In genomic region chr5:24483326-24483725, GRCm38 (mm10) we compare ENCODE assay signal across 10 mouse cellular contexts. TPM values are rescaled to one million over a fixed set of nuclear protein-coding genes. Genes with fewer than 3 reads are reported as not detected.
A peak's percentile ranks its signal among the peaks of the same experiment; 100 is the strongest.
DNase-seq lines count a peak whose midpoint lies in the region; ATAC-seq and TF ChIP-seq lines count a peak whose summit lies in the region.
"Had no signal": no experiment of that assay in that cellular context is flagged by ENCODE, and none has a peak within 500 bp of the region (broad histone marks: within the 10 kb centered on the region; RNA-seq: fewer than 3 reads in every experiment).

No protein-coding gene starts in this region.

- H3K4me3 ChIP-seq in spleen, adult 2 months (ENCODE audit: extremely low read depth, insufficient read depth, insufficient read length), result no peak overlapping the region
- H3K4me3 ChIP-seq in hindbrain, postnatal 0 days (ENCODE audit: low read length), result no peak overlapping the region
- no peak overlapping the region for H3K4me3 ChIP-seq in limb, embryonic 11.5 days (ENCODE audit: low read depth, low read length)
- H3K4me3 ChIP-seq in midbrain, embryonic 11.5 days (ENCODE audit: low read depth, low read length), result no peak overlapping the region
- H3K4me3 ChIP-seq: limb, embryonic 15.5 days had no signal

- no peak overlapping the region for H3K4me2 ChIP-seq in hindbrain, postnatal 0 days (ENCODE audit: low read depth, low read length)
- H3K4me2 ChIP-seq in limb, embryonic 11.5 days (ENCODE audit: low read depth, severe bottlenecking), result no peak overlapping the region
- no peak overlapping the region for H3K4me2 ChIP-seq in midbrain, embryonic 11.5 days
- H3K4me2 ChIP-seq: limb, embryonic 15.5 days had no signal

- TF ChIP-seq CTCF in spleen, adult 2 months (IDR thresholded peaks at IDR 0.05; ENCODE audit: extremely low read depth, insufficient read depth, insufficient read length, insufficient replicate concordance), result peak; percentile 75; the same call in 1 of the 2 replicates
- peak; percentile 91 for TF ChIP-seq CTCF in hindbrain, postnatal 0 days (IDR thresholded peaks at IDR 0.05; ENCODE audit: low read depth)

- no peak for TF ChIP-seq POLR2A in spleen, adult 2 months (IDR thresholded peaks at IDR 0.05; ENCODE audit: low read depth, low read length)

- H3K27me3 ChIP-seq in spleen, adult 2 months (ENCODE audit: control insufficient read depth, insufficient read depth, low read length), result no peaks in the 10 kb centered on the region
- H3K27me3 ChIP-seq in hindbrain, postnatal 0 days (ENCODE audit: insufficient read depth, low read length), result no peaks in the 10 kb centered on the region
- no peaks in the 10 kb centered on the region for H3K27me3 ChIP-seq in limb, embryonic 11.5 days (ENCODE audit: control insufficient read depth, insufficient read depth, low read length)
- H3K27me3 ChIP-seq in midbrain, embryonic 11.5 days (ENCODE audit: control insufficient read depth, insufficient read depth, low read length), result no peaks in the 10 kb centered on the region
- H3K27me3 ChIP-seq: limb, embryonic 15.5 days had no signal

- DNase-seq in spleen, adult 2 months (ENCODE audit: low read depth in 1 of 2, low spot score in 2 of 2), result peak; percentile 9 to 29
- no peak for DNase-seq in spleen, adult 12 weeks (ENCODE audit: low spot score)
- DNase-seq in cerebellum, adult 18-20 months, result peak; percentile 75 to 78
- DNase-seq in hindbrain, postnatal 0 days (ENCODE audit: low spot score), result peak; percentile 88
- DNase-seq in limb, embryonic 11.5 days (ENCODE audit: low spot score), result peak; percentile 81
- DNase-seq in midbrain, embryonic 11.5 days (ENCODE audit: low spot score, missing footprints), result peak; percentile 95
- DNase-seq in skeletal muscle tissue, adult 2 months (ENCODE audit: low read depth, low spot score), result peak; percentile 47

- no peaks in the 10 kb centered on the region for H3K4me1 ChIP-seq in spleen, adult 2 months (ENCODE audit: control insufficient read depth, insufficient read depth, insufficient read length)
- peaks cover 20% of the 10 kb centered on the region for H3K4me1 ChIP-seq in hindbrain, postnatal 0 days (ENCODE audit: insufficient read depth, low read length)
- peaks cover 33% of the 10 kb centered on the region for H3K4me1 ChIP-seq in limb, embryonic 11.5 days (ENCODE audit: control insufficient read depth, insufficient read depth, low read length)
- peaks cover 28% of the 10 kb centered on the region for H3K4me1 ChIP-seq in midbrain, embryonic 11.5 days (ENCODE audit: control insufficient read depth, insufficient read depth, low read length)

- peak; percentile 54 for ATAC-seq in frontal cortex, adult (ENCODE audit: low TSS enrichment)
- peak; percentile 43 for ATAC-seq in hindbrain, postnatal 0 days
- peak; percentile 16; the same call in 1 of the 2 replicates for ATAC-seq in limb, embryonic 11.5 days (ENCODE audit: insufficient number of reproducible peaks, low FRiP score, low TSS enrichment, low read depth)
- peak; percentile 34 for ATAC-seq in midbrain, embryonic 11.5 days (ENCODE audit: low FRiP score)

- H3K9ac ChIP-seq in hindbrain, postnatal 0 days (replicated peaks; ENCODE audit: low read length), result no peak overlapping the region
- H3K9ac ChIP-seq in limb, embryonic 11.5 days (ENCODE audit: low read length), result no peak overlapping the region
- H3K9ac ChIP-seq in midbrain, embryonic 11.5 days (ENCODE audit: low read length), result no peak overlapping the region
- H3K9ac ChIP-seq: limb, embryonic 15.5 days had no signal

- peaks cover 30% of the 10 kb centered on the region for H3K36me3 ChIP-seq in spleen, adult 2 months (ENCODE audit: control insufficient read depth, insufficient read depth, low read length)
- H3K36me3 ChIP-seq in hindbrain, postnatal 0 days (ENCODE audit: insufficient read depth, low read length), result peaks cover 44% of the 10 kb centered on the region
- peaks cover 27% of the 10 kb centered on the region for H3K36me3 ChIP-seq in limb, embryonic 11.5 days (ENCODE audit: control insufficient read depth, insufficient read depth, low read length)
- H3K36me3 ChIP-seq in midbrain, embryonic 11.5 days (ENCODE audit: control insufficient read depth, insufficient read depth, low read length), result peaks cover 33% of the 10 kb centered on the region

- H3K9me3 ChIP-seq in hindbrain, postnatal 0 days (ENCODE audit: low read length), result no peaks in the 10 kb centered on the region
- H3K9me3 ChIP-seq in limb, embryonic 11.5 days (ENCODE audit: control insufficient read depth, low read length), result no peaks in the 10 kb centered on the region
- no peaks in the 10 kb centered on the region for H3K9me3 ChIP-seq in midbrain, embryonic 11.5 days (ENCODE audit: control insufficient read depth, low read length)
- H3K9me3 ChIP-seq: limb, embryonic 15.5 days had no signal

- no peak overlapping the region for H3K27ac ChIP-seq in spleen, adult 2 months (ENCODE audit: insufficient read depth, low read length)
- no peak overlapping the region for H3K27ac ChIP-seq in hindbrain, postnatal 0 days
- no peak overlapping the region for H3K27ac ChIP-seq in limb, embryonic 11.5 days (replicated peaks; ENCODE audit: low read depth, low read length)
- H3K27ac ChIP-seq in midbrain, embryonic 11.5 days (ENCODE audit: low read depth, low read length), result no peak overlapping the region
- H3K27ac ChIP-seq: limb, embryonic 15.5 days had no signal

- WGBS in spleen, adult 2 months, result 56% methylated on average over 11 of the region's 11 CpGs
- WGBS in hindbrain, postnatal 0 days, result 28% methylated on average over 11 of the region's 11 CpGs
- 23% methylated on average over 11 of the region's 11 CpGs for WGBS in limb, embryonic 11.5 days
- WGBS in midbrain, embryonic 11.5 days, result 19% methylated on average over 11 of the region's 11 CpGs

RNA-seq across cellular contexts. Expression of gene Agap3, which starts 31.3 kb away (rescaled TPM):
- polyA plus RNA-seq in spleen, adult 2 months (2012; rRNA removed), result 44.7 and 50.0 TPM in 2 replicates
- total RNA-seq in hindbrain, postnatal 0 days (2014; rRNA removed), result 277 and 287 TPM in 2 replicates
- polyA plus RNA-seq in hindbrain, postnatal 0 days (2015; fragmentation: Nextera tagmentation; extraction: Ambion mirVana), result 112 and 121 TPM in 2 replicates
- 39.9 and 52.1 TPM in 2 replicates for polyA plus RNA-seq in limb, embryonic 11.5 days (2014; fragmentation: Nextera tagmentation; extraction: Ambion mirVana)
- 43.1 and 57.0 TPM in 2 replicates for polyA plus RNA-seq in midbrain, embryonic 11.5 days (2014; fragmentation: Nextera tagmentation; extraction: Ambion mirVana)

RNA-seq across cellular contexts. Expression of gene Tmub1, which starts 35.7 kb away (rescaled TPM):
- polyA plus RNA-seq in spleen, adult 2 months (2012; rRNA removed), result 61.2 and 77.4 TPM in 2 replicates
- total RNA-seq in hindbrain, postnatal 0 days (2014; rRNA removed), result 74.6 and 78.4 TPM in 2 replicates
- 50.0 and 51.2 TPM in 2 replicates for polyA plus RNA-seq in hindbrain, postnatal 0 days (2015; fragmentation: Nextera tagmentation; extraction: Ambion mirVana)
- 25.4 and 27.1 TPM in 2 replicates for polyA plus RNA-seq in limb, embryonic 11.5 days (2014; fragmentation: Nextera tagmentation; extraction: Ambion mirVana)
- polyA plus RNA-seq in midbrain, embryonic 11.5 days (2014; fragmentation: Nextera tagmentation; extraction: Ambion mirVana), result 30.5 and 32.3 TPM in 2 replicates

RNA-seq across cellular contexts. Expression of gene Fastk, which starts 38.2 kb away (rescaled TPM):
- polyA plus RNA-seq in spleen, adult 2 months (2012; rRNA removed), result 170 and 212 TPM in 2 replicates
- total RNA-seq in hindbrain, postnatal 0 days (2014; rRNA removed), result 200 and 203 TPM in 2 replicates
- 99.2 and 101 TPM in 2 replicates for polyA plus RNA-seq in hindbrain, postnatal 0 days (2015; fragmentation: Nextera tagmentation; extraction: Ambion mirVana)
- polyA plus RNA-seq in limb, embryonic 11.5 days (2014; fragmentation: Nextera tagmentation; extraction: Ambion mirVana), result 89.6 and 95.1 TPM in 2 replicates
- 79.3 and 84.6 TPM in 2 replicates for polyA plus RNA-seq in midbrain, embryonic 11.5 days (2014; fragmentation: Nextera tagmentation; extraction: Ambion mirVana)

RNA-seq across cellular contexts. Expression of gene Gbx1, which starts 43.7 kb away (rescaled TPM):
- not detected in 2 replicates for polyA plus RNA-seq in spleen, adult 2 months (2012; rRNA removed)
- total RNA-seq in hindbrain, postnatal 0 days (2014; rRNA removed), result 6.5 and 11.3 TPM in 2 replicates
- 4.1 and 4.4 TPM in 2 replicates for polyA plus RNA-seq in hindbrain, postnatal 0 days (2015; fragmentation: Nextera tagmentation; extraction: Ambion mirVana)
- polyA plus RNA-seq in limb, embryonic 11.5 days (2014; fragmentation: Nextera tagmentation; extraction: Ambion mirVana), result 0.04 TPM in 1 of 2 replicates, not detected in the other
- polyA plus RNA-seq in midbrain, embryonic 11.5 days (2014; fragmentation: Nextera tagmentation; extraction: Ambion mirVana), result 0.15 TPM in 1 of 2 replicates, not detected in the other
- total RNA-seq: adrenal gland, adult 18-20 months had no signal

RNA-seq across cellular contexts. Expression of gene Asb10, which starts 57.5 kb away (rescaled TPM):
- polyA plus RNA-seq in spleen, adult 2 months (2012; rRNA removed), result 0.07 and 0.08 TPM in 2 replicates
- total RNA-seq in hindbrain, postnatal 0 days (2014; rRNA removed), result 0.10 TPM in 1 of 2 replicates, not detected in the other
- 0.16 and 0.21 TPM in 2 replicates for polyA plus RNA-seq in hindbrain, postnatal 0 days (2015; fragmentation: Nextera tagmentation; extraction: Ambion mirVana)
- polyA plus RNA-seq in limb, embryonic 11.5 days (2014; fragmentation: Nextera tagmentation; extraction: Ambion mirVana), result 0.40 and 0.81 TPM in 2 replicates
- 0.25 TPM in 2 replicates for polyA plus RNA-seq in midbrain, embryonic 11.5 days (2014; fragmentation: Nextera tagmentation; extraction: Ambion mirVana)
